Mouse (Mus musculus): ENCODE data around the gene Haus6.
A peak's percentile ranks its signal among the peaks of the same experiment; 100 is the strongest.

Haus6 gene

DNA sequence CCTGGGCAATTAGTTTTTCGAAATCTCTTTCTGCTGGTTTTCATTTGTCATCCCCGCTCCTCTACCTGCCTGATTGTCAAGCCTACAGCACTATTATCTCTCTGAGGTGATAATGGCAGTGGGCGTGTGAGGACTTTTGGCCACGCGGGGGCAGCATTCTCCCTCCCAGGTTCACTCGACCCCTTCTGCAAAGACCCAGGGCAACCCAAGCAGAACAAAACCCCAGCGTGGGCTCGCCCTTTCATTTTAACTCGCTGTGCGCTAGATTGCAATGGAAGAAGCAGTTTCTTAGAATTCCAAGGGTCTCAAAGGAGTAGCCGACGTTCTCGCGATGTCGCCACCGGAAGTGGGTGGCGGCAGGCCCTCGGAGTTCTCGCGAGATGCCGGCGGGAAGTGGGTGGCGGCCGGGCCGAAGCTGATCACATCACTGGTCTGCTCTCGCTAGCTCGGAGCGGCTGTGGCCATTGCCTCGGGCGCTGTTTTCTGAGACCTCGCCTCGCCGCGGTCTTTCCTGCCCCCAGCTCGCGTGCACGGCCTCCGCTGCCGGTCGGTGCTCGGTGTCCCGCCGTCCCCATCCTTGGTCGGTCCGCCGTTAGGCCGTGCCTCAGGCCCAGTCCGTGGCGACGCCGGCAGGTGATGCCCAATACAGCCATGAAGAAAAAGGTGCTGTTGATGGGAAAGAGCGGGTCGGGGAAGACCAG lies 36.4 kb downstream of the Haus6 start, which contains the start of gene Rraga:
TSS of gene Rraga (plus strand) at position 386 of the 701 bp plus-strand sequence.
- peak; percentile 84 to 94 for DNase-seq (ENCODE audit: low spot score in 2 of 2)

DNA sequence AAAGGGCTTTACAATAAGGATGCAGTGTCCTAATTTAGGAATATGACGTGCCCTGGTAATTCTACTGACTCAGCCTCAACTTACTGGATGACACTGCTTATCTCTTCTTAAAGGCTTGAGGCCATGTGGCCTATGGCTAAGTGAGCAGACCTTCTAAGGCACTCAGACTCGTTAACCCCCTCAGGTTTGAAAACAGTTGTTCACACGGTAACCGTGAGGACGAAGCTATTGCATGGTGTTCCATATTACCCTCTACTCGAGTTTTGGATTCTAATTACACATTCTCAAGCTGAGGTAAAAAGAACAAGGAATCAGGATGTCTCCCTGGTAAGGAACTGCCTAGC lies 36.9 kb downstream of the Haus6 start:
- peak in 1 of 2 experiments; percentile 15 for DNase-seq (ENCODE audit: low spot score in 2 of 2)

DNA sequence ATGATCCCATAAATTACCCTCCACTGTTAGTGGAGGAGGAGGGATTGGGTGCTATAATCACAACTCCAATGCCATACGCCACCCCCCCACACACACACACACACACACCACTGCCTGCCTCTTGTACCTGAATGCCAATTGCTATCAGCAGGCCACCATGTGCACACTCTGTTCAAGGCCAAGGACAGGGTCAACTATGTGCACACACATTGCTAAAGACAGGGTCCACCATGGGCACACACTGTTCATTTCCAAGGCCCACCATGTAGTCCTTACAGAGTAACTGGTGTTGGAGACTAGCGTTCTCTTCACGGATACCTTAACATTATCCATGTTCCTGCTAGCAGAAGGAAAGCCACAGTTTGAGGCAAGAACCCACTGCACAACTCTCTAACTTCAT lies 50.8 kb downstream of the Haus6 start:
- no peak for DNase-seq (ENCODE audit: low spot score in 2 of 2)

DNA sequence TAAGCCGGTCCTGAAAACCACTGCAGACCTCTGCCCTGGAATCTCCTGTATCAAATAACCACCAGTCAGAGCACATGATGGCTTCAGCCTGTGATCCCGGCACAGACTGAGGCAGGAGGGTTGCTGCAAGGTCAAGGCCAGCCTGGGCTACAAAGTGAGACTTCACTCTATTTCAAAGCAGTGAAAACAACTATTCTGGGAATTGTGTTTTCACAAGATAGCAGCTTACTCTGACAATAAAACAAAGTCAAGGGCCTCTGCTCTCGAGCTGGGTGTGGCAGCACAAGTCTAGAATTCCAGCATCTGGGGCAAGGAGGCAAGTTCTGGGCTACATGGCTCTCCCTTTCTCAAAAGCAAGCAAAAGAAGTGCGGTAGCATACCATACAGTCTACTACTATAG lies 52.8 kb downstream of the Haus6 start:
- no peak for DNase-seq (ENCODE audit: low spot score in 2 of 2)

DNA sequence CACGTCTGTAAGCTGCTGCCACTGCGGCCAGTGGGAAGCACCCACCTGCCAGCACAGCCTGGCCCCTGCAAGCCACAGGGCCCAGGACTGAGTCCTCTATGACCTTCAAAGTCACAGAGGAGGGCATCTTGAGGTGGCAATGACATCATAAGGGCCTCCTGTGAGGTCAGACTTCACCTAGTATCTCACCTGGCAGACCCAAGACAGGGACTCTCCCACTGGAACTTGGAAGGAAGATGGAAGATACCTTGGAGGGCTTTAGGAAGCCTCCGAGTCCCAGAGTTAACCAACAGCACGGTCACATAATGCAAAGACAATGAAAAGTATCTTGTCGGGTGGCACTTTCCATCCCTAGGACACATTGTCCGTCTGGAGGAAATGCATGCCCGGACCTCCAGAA lies 53.6 kb downstream of the Haus6 start, which contains the start of gene Saxo1:
TSS of gene Saxo1 (minus strand) at position 101 of the 400 bp plus-strand sequence.
- DNase-seq (ENCODE audit: low spot score in 2 of 2): no peak

DNA sequence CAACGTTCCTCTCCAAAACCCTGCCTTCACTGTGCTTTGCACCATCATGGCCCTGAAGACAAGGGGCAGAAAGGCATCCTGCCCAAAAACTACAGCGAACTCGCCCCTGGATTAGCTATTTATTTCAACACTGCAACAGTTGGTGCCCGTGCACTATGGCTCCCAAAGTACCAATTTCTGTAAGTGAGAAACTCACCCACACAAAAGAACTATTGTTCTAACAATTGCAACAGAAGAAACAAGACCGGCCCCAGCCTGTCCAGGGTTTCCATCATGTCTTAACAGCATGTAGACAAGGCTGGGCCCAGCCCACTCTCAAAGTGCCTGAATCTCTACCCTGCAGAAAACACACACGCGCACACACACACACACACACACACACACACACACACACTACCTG lies 54.5 kb downstream of the Haus6 start:
- DNase-seq (ENCODE audit: low spot score in 2 of 2): no peak

DNA sequence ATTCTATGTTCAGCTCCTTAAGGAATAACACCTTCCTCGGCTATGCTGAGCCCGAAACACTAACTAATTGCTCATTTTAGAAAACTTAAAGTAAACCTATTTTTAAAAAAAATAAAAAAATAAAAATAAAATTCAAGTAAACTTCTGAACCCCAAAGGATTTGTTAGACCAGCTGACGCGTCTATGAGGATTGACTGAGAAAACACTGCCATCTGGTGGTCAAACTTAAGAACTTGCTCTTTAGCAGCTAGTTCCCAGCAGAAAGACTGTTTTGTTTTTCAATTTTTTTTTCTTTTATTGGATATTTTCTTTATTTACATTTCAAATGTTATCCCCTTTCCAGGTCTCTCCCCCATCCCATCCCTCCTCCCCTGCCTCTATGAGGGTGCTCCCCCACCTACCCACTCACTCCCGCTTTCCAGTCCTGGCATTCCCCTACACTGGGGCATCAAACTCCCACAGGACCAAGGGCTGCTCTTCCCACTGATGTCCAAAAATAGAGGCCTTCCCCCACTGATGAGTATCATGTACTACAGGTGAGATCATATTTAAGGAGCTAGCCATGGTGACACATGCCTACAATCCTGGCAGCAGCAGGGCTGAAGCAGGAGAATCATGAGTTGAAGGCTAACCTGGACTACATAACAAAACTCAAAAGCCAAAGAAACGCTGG lies 56.7 kb downstream of the Haus6 start:
- no peak for DNase-seq (ENCODE audit: low spot score in 2 of 2)

DNA sequence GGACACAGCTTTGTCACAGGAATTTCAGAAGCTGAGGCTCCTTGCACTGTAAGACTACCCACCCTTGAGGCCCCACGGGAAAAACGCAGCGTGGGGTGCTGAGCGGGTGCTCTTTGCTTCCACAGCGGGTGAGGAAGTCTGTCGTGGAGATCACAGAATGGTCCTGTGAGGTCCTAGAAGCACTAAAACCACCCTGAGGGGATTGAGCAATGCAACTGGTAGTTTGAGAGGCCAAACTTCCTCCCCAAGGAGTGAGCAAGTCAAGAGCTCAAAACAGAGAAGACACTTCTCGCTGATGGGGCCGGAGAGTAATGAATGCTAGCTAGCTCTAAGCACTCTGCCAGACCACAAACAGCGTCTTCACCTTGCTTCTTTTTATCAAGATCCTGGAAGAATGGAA lies 63.5 kb downstream of the Haus6 start:
- DNase-seq (ENCODE audit: low spot score in 2 of 2): no peak

DNA sequence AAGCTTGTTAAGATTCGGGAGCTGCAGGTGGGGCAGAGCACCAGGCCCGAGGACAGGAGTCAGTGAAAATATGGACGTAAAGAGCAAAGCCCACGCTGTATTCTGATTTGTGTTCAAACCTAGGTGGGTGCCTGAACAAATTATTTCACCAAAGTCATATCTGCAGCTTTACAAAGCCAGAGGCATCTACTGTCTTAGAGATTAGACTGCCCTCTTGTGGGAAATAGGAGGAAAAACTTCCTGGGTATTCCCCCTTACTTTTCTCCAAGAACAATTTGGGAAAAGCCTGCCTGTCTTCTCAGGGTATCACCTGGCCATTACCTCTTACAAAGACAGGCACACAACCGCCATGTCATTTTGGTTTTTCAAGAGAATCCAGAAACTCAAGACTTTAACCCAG lies 66.2 kb downstream of the Haus6 start:
- DNase-seq (ENCODE audit: low spot score in 2 of 2): no peak

DNA sequence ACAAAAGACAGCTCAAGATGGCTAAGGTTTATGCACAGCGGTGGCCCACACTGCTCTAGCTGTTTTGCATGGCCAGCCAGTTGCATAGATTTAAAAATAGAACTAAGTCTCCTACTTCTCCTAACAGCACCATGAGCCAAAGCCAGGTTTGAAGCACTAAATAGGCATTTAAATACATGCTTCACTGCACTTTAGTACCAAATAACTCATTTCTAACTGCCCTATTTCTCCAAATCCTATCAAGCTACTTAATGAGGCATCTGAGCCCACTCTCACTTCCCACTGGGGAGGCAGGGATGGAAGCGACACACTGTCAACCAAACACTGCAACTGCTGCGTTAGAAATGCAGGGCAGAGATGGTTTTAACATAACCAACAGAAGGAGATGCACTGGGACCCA lies 67.9 kb downstream of the Haus6 start:
- no peak for DNase-seq (ENCODE audit: low spot score in 2 of 2)

DNA sequence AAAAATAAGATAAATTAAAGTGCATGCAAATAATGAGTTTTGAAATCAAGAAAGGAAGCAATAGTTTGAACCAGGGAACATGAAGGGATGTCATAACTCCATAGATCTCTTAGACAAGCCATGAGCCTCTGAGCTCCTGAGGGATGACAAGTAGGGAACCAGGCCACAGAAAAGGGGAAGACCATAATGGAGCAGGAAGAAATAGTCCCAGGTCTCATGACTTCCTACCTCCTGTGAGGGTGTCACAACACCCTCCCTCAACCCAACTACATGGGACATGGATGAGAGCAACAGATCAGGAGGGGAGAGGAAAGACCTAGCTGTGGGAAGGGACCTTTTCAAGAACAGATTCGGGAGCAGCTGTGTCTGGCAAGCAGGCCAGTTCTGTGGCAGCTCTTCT lies 70.3 kb downstream of the Haus6 start:
- no peak for DNase-seq (ENCODE audit: low spot score in 2 of 2)

DNA sequence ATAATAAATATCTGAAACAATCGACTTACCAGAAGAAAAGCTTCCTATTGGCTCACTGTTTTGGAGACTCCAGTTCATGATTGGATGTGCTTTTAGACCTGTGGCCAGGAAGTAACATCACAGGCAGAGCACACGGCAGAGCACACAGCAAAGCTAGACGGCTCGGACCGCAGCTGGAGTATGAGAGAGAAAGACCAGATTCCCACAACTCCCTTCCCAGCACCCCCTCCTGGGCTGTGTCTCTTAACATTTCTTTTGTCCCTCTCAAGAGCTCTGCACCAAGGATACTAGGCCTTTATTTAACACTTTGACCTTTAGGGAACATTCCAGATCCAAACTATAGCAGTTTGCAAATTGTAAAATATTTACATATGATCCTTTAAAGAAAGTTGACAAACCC lies 72.9 kb downstream of the Haus6 start:
- DNase-seq (ENCODE audit: low spot score in 2 of 2): no peak

DNA sequence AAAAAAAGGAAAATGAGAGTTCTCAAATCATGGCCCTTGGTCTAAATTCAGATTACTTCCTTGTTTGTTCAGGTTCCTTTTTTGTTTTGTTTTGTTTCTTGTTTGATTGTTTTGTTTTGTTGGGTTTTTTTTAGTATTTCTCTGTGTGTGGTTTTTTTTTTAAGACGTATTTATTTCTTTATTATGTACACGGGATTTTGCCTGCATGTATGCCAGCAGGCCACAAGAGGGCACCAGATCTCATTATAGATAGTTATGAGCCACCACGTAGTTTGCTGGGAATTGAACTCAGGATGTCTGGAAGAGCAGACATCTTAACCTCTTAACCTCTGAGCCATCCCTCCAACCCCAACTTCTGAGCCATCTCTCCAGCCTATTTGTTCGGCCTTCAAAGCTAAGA lies 73.9 kb downstream of the Haus6 start:
- no peak for DNase-seq (ENCODE audit: low spot score in 2 of 2)

DNA sequence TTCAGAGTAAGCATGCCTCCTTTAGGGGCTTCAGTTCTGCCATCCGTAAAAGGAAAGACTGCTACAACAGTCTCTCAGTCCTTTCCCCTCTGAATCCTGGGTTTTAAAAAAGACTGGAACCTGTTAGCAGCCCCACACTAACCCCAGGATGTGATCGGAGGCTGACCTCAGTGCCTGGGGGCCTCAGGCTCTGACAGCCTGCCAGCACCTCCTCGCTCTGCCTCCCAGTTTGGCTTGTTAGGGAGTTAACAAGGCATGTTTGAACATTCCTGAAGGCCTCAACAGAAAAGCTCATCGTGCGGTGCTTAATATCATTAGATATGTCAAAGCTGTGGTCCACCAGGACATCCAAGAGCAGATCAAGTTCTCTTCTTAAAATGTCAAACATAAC lies 77.8 kb downstream of the Haus6 start:
- no peak for DNase-seq (ENCODE audit: low spot score in 2 of 2)

DNA sequence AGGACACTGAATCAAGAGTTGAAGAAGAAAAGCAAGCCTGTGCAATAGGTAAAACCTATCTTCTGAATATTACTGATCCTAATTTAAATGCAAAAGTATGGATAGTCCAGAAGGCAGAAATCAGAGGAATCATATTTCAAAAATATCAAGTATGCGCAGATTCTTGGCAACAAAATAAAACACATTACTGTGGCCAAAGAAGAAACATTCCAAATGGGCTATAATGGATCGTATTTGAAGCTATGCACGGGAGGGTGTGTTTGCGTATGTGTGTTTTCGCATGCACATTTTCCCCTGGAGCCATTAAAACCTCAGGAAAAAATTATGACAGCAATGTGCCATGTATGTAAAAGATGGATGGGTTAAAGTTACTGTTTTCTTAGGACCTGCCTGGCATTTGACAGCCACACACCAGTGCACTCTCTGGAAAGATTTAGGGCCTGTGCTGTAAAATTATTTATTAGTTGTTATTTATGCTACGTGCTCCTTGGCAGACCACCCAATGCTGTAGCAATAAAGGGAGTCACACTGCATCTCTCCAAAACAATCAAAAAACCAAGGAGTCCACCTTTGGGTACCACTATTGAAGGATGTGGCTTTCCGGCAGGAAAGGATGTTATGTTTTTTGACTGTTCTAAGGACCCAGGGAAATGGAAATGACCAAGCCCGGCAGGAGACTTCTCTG lies 78.3 kb downstream of the Haus6 start:
- DNase-seq (ENCODE audit: low spot score in 2 of 2): no peak

DNA sequence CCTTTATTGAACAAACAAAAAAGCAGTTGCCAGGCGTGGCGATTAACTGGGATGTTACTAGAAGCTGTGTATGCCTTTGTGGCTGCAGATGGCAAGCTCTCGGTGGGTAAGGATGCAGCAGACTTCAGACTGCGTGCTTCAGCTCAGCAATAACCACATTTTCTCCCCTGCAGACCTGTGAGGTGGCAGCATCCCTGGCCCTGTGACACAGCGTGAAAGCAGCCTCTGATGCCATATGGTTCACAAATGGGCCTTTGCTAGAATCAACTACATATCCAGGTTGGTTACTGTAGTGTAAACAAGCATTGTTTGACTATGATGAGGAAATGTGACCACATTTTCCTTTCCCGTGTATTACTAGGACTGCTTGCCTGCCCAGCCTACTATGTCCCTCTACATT lies 82.7 kb downstream of the Haus6 start:
- no peak for DNase-seq (ENCODE audit: low spot score in 2 of 2)
